Mouse (Mus musculus) megakaryocyte, embryonic 14.5 days (primary cell): ENCODE data around the gene Casp2.

ENCODE experiments used
- FLI1 ChIP-seq: IDR thresholded peaks from 2 replicates; pipeline ENCODE4 v1.6.1; 2012; ENCODE audit warnings: low read length, inconsistent platforms, mixed read lengths
- GATA1 ChIP-seq: IDR thresholded peaks from 3 replicates; pipeline ENCODE4 v1.6.1; 2012; ENCODE audit warnings: mixed read lengths, low read length, inconsistent platforms, borderline replicate concordance

DNA sequence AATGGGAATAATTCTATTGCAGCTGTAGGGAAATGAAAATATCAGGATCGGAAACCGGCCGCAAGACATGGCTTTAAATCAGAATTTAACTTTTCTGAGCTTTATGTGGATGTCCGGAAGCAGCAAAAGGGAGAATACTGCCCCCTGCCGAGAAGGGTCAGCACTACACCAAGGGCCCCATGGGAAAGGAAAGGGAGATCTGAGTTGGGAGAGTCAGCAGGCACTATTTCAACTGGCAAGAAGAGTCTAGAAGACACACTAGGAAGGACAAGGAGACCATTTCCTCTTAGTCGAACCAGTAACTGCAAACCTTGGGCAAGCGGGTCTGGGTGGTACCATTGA lies 60.5 kb downstream of the Casp2 start:
- no peak for TF ChIP-seq FLI1
- TF ChIP-seq GATA1, result no peak
